Mouse (Mus musculus): ENCODE results near the gene Myrfl.

- TF ChIP-seq CTCF (IDR thresholded peaks at IDR 0.05; ENCODE audit: low read depth, low read length), result no peak
- no peak for TF ChIP-seq POLR2A (IDR thresholded peaks at IDR 0.05; ENCODE audit: borderline replicate concordance, low read depth, low read length)
Observed at GRCm38 (mm10) chr10:116919368-116920317, 22.9 kb upstream of the Myrfl start.

Measured in bone marrow macrophage, adult 2 months (primary cell).